Mouse (Mus musculus) heart, adult 2 months (tissue): Measurements from ENCODE around the gene Prss54. TPM values are rescaled to one million over a fixed set of nuclear protein-coding genes. Genes with fewer than 3 reads are reported as not detected.
"Not testable (repeated sequence)": the region's sequence is repeated elsewhere in the genome, so short reads cannot be mapped to it uniquely, and the experiment has no call there.

Source experiments
- DNase-seq, 2 experiments: peaks; one replicate each; pipeline ENCODE4 v3.0.0; 2021
- H3K27ac ChIP-seq: fragments of 200-600 bp; 2 replicates; pipeline ENCODE4 v1.8.1; 2022
- H3K27me3 ChIP-seq: fragments of 200-500 bp; 2 replicates; pipeline ENCODE4 v1.6.1; 2012; ENCODE audit warnings: mild to moderate bottlenecking, low read length, inconsistent platforms, mixed read lengths; ENCODE audit not compliant: control insufficient read depth, insufficient read depth
- H3K36me3 ChIP-seq: fragments of 200-500 bp; 2 replicates; pipeline ENCODE4 v1.6.1; 2012; ENCODE audit warnings: low read length, inconsistent platforms; ENCODE audit not compliant: control insufficient read depth, insufficient read depth
- H3K4me1 ChIP-seq: fragments of 200-500 bp; 2 replicates; pipeline ENCODE4 v1.6.1; 2011; ENCODE audit warnings: low read length; ENCODE audit not compliant: control insufficient read depth, insufficient read depth
- H3K4me3 ChIP-seq: fragments of 200-600 bp; 2 replicates; pipeline ENCODE4 v1.8.1; 2022
- H3K79me2 ChIP-seq: fragments of 200-500 bp; replicated peaks from 2 replicates; pipeline ENCODE4 v1.6.1; 2012; ENCODE audit warnings: mild to moderate bottlenecking, inconsistent platforms, low read length, moderate library complexity, mixed read lengths; ENCODE audit not compliant: control insufficient read depth, insufficient read depth
- H3K9ac ChIP-seq: fragments of 200-500 bp; 2 replicates; pipeline ENCODE4 v1.6.1; 2012; ENCODE audit warnings: low read depth, mild to moderate bottlenecking, control low read depth, inconsistent platforms, low read length, mixed read lengths
- CTCF ChIP-seq: fragments of 200-600 bp; IDR thresholded peaks from 2 replicates; pipeline ENCODE4 v1.8.1; 2022; ENCODE audit warnings: antibody characterized with exemption, mild to moderate bottlenecking, moderate library complexity
- EP300 ChIP-seq: fragments of 200-500 bp; IDR thresholded peaks from 2 replicates; pipeline ENCODE4 v1.6.1; 2011; ENCODE audit warnings: low read depth, low read length, control low read depth; ENCODE audit not compliant: insufficient read depth
- POLR2A ChIP-seq: fragments of 200-500 bp; IDR thresholded peaks from 2 replicates; pipeline ENCODE4 v1.6.1; 2011; ENCODE audit warnings: mild to moderate bottlenecking, low read depth, low read length, control low read depth; ENCODE audit not compliant: insufficient read depth
- WGBS: fragments of 180-500 bp; shearing (Covaris S2); methylation state at CpG from one replicate; pipeline ENCODE4 v1.1.7; 2018; 5-methylcytosine and 5-hydroxymethylcytosine counted together
- intact Hi-C: fragments of 180-260 bp; cut with DNase I; formaldehyde crosslinking; loops from one replicate; pipeline ENCODE4 v1.15.1; 2025
- polyA plus RNA-seq: library from polyadenylated mRNA; depleted of rRNA; stranded (reverse); fragments of >200 nt; gene quantifications from 2 replicates; pipeline ENCODE4 v1.2.3, GENCODE M21; 2012
- total RNA-seq, 2 experiments: library from RNA; stranded (reverse); gene quantifications; 2 replicates each; pipeline ENCODE4 v1.2.3; 2021

Gene Prss54
- total and polyA plus RNA-seq, 3 experiments, result not detected

DNA sequence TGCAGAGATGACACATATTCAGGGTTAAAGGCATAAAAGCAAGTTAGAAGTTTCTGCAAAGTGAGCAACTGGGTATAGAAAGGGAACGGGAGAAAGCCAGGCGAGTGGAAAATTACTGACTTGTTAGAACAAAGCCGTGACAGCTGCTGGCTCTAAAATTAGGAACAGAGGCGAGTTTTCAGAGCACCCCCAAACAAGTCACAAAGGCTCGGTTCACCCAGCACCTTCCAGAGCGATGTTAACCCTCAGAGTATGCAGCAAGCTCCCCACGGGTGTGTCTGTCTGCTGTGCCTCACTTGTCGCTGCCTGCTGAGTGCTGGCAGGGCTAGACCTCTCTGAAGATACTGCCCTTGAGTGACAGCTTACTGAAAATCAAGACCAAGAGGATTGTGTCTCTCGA lies 31.1 kb upstream of the Prss54 start:
- intact Hi-C loops, result loop anchor here (1.0 kb wide), 1 partner anchor 90 kb away; no protein-coding TSS in a partner anchor

DNA sequence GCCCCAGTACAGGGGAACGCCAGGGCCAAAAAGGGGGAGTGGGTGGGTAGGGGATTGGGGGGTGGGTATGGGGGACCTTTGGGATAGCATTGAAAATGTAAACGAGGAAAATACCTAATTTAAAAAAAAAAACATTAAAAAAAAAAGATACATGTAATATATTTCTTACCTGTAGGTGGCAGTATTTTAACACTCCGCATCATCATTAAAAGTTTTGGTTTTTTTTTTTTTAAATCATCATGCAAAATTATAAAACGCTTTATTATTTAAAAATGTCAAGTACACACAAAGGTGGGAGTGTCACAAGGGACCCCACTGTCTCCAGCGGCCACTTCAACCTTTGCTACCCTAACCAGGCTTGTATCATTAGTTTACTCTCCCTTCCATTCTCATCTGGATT lies 30.4 kb upstream of the Prss54 start:
- TF ChIP-seq CTCF, result peak; percentile 69
- H3K4me3 ChIP-seq, H3K36me3 ChIP-seq, H3K9ac ChIP-seq, DNase-seq, intact Hi-C loops, H3K79me2 ChIP-seq, H3K4me1 ChIP-seq, H3K27me3 ChIP-seq, H3K27ac ChIP-seq: not testable (repeated sequence)
- WGBS, result 11% methylated on average over 4 of the region's 5 CpGs

More for the DNA sequence above, 31.1 kb upstream of the Prss54 start:
- H3K9ac ChIP-seq, result no peak overlapping the region
- no peaks in the 10 kb centered on the region for H3K36me3 ChIP-seq
- H3K27me3 ChIP-seq, result no peaks in the 10 kb centered on the region
- H3K27ac ChIP-seq, result no peak overlapping the region
- TF ChIP-seq EP300 (no peak), CTCF (no peak), POLR2A (no peak)
- 49% methylated on average over 9 of the region's 9 CpGs for WGBS
- H3K79me2 ChIP-seq, result no peaks in the 10 kb centered on the region
- H3K4me3 ChIP-seq, result no peak overlapping the region
- H3K4me1 ChIP-seq, result no peaks in the 10 kb centered on the region
- no peak for DNase-seq

GRCm38 (mm10) chr8:95602168-95602567 lies 26.0 kb upstream of the Prss54 start:
- WGBS, result 70% methylated on average over 2 of the region's 2 CpGs
- Histone ChIP-seq H3K9ac (no peak overlapping the region), H3K79me2 (no peaks in the 10 kb centered on the region), H3K27me3 (no peaks in the 10 kb centered on the region), H3K4me1 (no peaks in the 10 kb centered on the region; the same call in 1 of the 2 replicates), H3K4me3 (no peak overlapping the region), H3K27ac (no peak overlapping the region), H3K36me3 (no peaks in the 10 kb centered on the region)
- peak; percentile 44 for TF ChIP-seq CTCF
- no peak for TF ChIP-seq POLR2A
- TF ChIP-seq EP300, result no peak
- no peak for DNase-seq
- intact Hi-C loops, result loop anchor here (2.0 to 5.0 kb wide), 3 partner anchors 230 to 315 kb away; no protein-coding TSS in a partner anchor

- no peak for DNase-seq
- Histone ChIP-seq H3K9ac (no peak overlapping the region), H3K79me2 (no peaks in the 10 kb centered on the region), H3K27ac (no peak overlapping the region), H3K27me3 (no peaks in the 10 kb centered on the region), H3K36me3 (no peaks in the 10 kb centered on the region), H3K4me1 (peaks cover 1% of the 10 kb centered on the region), H3K4me3 (no peak overlapping the region)
- WGBS, result 76% methylated on average over 15 of the region's 15 CpGs
- intact Hi-C loops, result loop anchor here (5.0 kb wide), 2 partner anchors 231 to 316 kb away; no protein-coding TSS in a partner anchor
- TF ChIP-seq EP300 (no peak), POLR2A (no peak), CTCF (no peak)
These were observed 25.2 kb upstream of the Prss54 start for GRCm38 (mm10) chr8:95601306-95601705.

GRCm38 (mm10) chr8:95599861-95600260 lies 23.7 kb upstream of the Prss54 start:
- Histone ChIP-seq H3K4me1 (peaks cover 1% of the 10 kb centered on the region), H3K4me3 (no peak overlapping the region), H3K36me3 (no peaks in the 10 kb centered on the region), H3K27me3 (no peaks in the 10 kb centered on the region), H3K9ac (no peak overlapping the region), H3K79me2 (no peaks in the 10 kb centered on the region), H3K27ac (no peak overlapping the region)
- DNase-seq, result peak in 1 of 2 experiments; percentile 57
- no peak for TF ChIP-seq POLR2A
- no peak for TF ChIP-seq EP300
- TF ChIP-seq CTCF, result peak; percentile 76
- intact Hi-C loops, result loop anchor here (5.0 kb wide), 2 partner anchors 232 to 317 kb away; no protein-coding TSS in a partner anchor
- WGBS, result 13% methylated on average over 11 of the region's 11 CpGs

GRCm38 (mm10) chr8:95596841-95597241 lies 20.7 kb upstream of the Prss54 start:
- Histone ChIP-seq H3K27me3 (no peaks in the 10 kb centered on the region), H3K4me1 (peaks cover 1% of the 10 kb centered on the region), H3K36me3 (no peaks in the 10 kb centered on the region), H3K79me2 (no peaks in the 10 kb centered on the region), H3K9ac (no peak overlapping the region), H3K27ac (peak overlapping the region; percentile 72), H3K4me3 (no peak overlapping the region)
- TF ChIP-seq POLR2A, result 0 out of 2 replicates have a peak, but pooled peaks have one; percentile 8
- peak; percentile 62; the same call in 1 of the 2 replicates for TF ChIP-seq EP300
- TF ChIP-seq CTCF, result no peak
- 29% methylated on average over 4 of the region's 4 CpGs for WGBS
- peak; percentile 23 to 55 for DNase-seq
- intact Hi-C loops, result no loop called here
